Mouse (Mus musculus) liver, adult 2 months (tissue): Measurements from ENCODE around the gene Lrba. TPM values are rescaled to one million over a fixed set of nuclear protein-coding genes. Genes with fewer than 3 reads are reported as not detected.

Source experiments
- DNase-seq: peaks from one replicate; pipeline ENCODE4 v3.0.0-alpha.2; 2011; ENCODE audit warnings: low read depth, low spot score; ENCODE audit errors: extremely low read depth
- H3K27ac ChIP-seq: fragments of 200-500 bp; replicated peaks from 2 replicates; pipeline ENCODE4 v1.5.1; 2012; ENCODE audit warnings: low read depth, mild to moderate bottlenecking, control low read depth, inconsistent platforms, low read length; ENCODE audit not compliant: insufficient read depth
- H3K27me3 ChIP-seq: fragments of 200-500 bp; 2 replicates; pipeline ENCODE4 v1.6.1; 2012; ENCODE audit warnings: mild to moderate bottlenecking, moderate library complexity, low read length, inconsistent platforms; ENCODE audit not compliant: control insufficient read depth, insufficient read depth
- H3K36me3 ChIP-seq: fragments of 200-500 bp; 2 replicates; pipeline ENCODE4 v1.6.1; 2012; ENCODE audit warnings: low read length, inconsistent platforms; ENCODE audit not compliant: control insufficient read depth, insufficient read depth
- H3K4me1 ChIP-seq: fragments of 200-500 bp; 2 replicates; pipeline ENCODE4 v1.6.1; 2011; ENCODE audit warnings: low read length; ENCODE audit not compliant: control insufficient read depth, insufficient read depth
- H3K4me3 ChIP-seq: fragments of 200-500 bp; 2 replicates; pipeline ENCODE4 v1.5.1; 2011; ENCODE audit warnings: low read depth, mild to moderate bottlenecking, control low read depth, low read length, moderate library complexity; ENCODE audit not compliant: insufficient read depth
- H3K79me2 ChIP-seq: fragments of 200-500 bp; 2 replicates; pipeline ENCODE4 v1.6.1; 2012; ENCODE audit warnings: inconsistent platforms, mild to moderate bottlenecking, low read length, moderate library complexity; ENCODE audit not compliant: control insufficient read depth, insufficient read depth
- H3K9ac ChIP-seq: fragments of 200-500 bp; 2 replicates; pipeline ENCODE4 v1.6.1; 2012; ENCODE audit warnings: low read depth, mild to moderate bottlenecking, control low read depth, inconsistent platforms, low read length
- CTCF ChIP-seq: fragments of 200-500 bp; IDR thresholded peaks from 2 replicates; pipeline ENCODE4 v1.5.1; 2011; ENCODE audit warnings: low read depth, low read length, control low read depth
- POLR2A ChIP-seq: fragments of 200-500 bp; IDR thresholded peaks from 2 replicates; pipeline ENCODE4 v1.6.1; 2011; ENCODE audit warnings: low read length, control low read depth; ENCODE audit not compliant: insufficient read depth; ENCODE audit errors: extremely low read depth
- WGBS: fragments of 180-500 bp; shearing (Covaris S2); methylation state at CpG from one replicate; pipeline ENCODE4 v1.1.7; 2018; 5-methylcytosine and 5-hydroxymethylcytosine counted together
- polyA plus RNA-seq: library from polyadenylated mRNA; depleted of rRNA; stranded (reverse); fragments of >200 nt; gene quantifications from 2 replicates; pipeline ENCODE4 v1.2.3, GENCODE M21; 2012
- total RNA-seq: library from RNA; depleted of rRNA; stranded (reverse); fragments of >200 nt; gene quantifications from 2 replicates; pipeline ENCODE4 v1.2.3, GENCODE M21; 2014

Lrba gene
- total and polyA plus RNA-seq, 2 experiments: 8.4 to 26.1 TPM

GRCm38 (mm10) chr3:86210959-86211358 is 13.5 kb upstream of the Lrba start:
- WGBS: 87% methylated on average over 3 of the region's 3 CpGs

GRCm38 (mm10) chr3:86214248-86214647 is 10.2 kb upstream of the Lrba start:
- 89% methylated on average over 4 of the region's 4 CpGs for WGBS
- H3K4me3 ChIP-seq: no peak overlapping the region
- TF ChIP-seq POLR2A: no peak
- no peak for TF ChIP-seq CTCF
- no peaks in the 10 kb centered on the region for H3K36me3 ChIP-seq
- no peaks in the 10 kb centered on the region for H3K4me1 ChIP-seq
- no peaks in the 10 kb centered on the region for H3K79me2 ChIP-seq
- no peak overlapping the region for H3K9ac ChIP-seq
- H3K27me3 ChIP-seq: no peaks in the 10 kb centered on the region
- no peak overlapping the region for H3K27ac ChIP-seq
- DNase-seq: no peak

More at GRCm38 (mm10) chr3:86210959-86211358, 13.5 kb upstream of the Lrba start:
- H3K4me3 ChIP-seq: no peak overlapping the region
- H3K79me2 ChIP-seq: no peaks in the 10 kb centered on the region
- no peaks in the 10 kb centered on the region for H3K4me1 ChIP-seq
- no peaks in the 10 kb centered on the region for H3K27me3 ChIP-seq
- H3K27ac ChIP-seq: no peak overlapping the region
- H3K36me3 ChIP-seq: no peaks in the 10 kb centered on the region
- H3K9ac ChIP-seq: no peak overlapping the region
- no peak for DNase-seq
- no peak for TF ChIP-seq POLR2A
- TF ChIP-seq CTCF: no peak

GRCm38 (mm10) chr3:86223634-86224313 is 706 bp upstream of the Lrba start:
- H3K9ac ChIP-seq: peak overlapping the region; percentile 93
- H3K36me3 ChIP-seq: no peaks in the 10 kb centered on the region
- TF ChIP-seq CTCF: 0 out of 2 replicates have a peak, but pooled peaks have one; percentile 5
- no peak for TF ChIP-seq POLR2A
- H3K79me2 ChIP-seq: no peaks in the 10 kb centered on the region
- no peaks in the 10 kb centered on the region for H3K4me1 ChIP-seq
- no peaks in the 10 kb centered on the region for H3K27me3 ChIP-seq
- peak; percentile 68 for DNase-seq
- under 1% methylated on average over 79 of the region's 79 CpGs for WGBS
- peak overlapping the region; percentile 86 for H3K4me3 ChIP-seq
- peak overlapping the region; percentile 88 for H3K27ac ChIP-seq

DNA sequence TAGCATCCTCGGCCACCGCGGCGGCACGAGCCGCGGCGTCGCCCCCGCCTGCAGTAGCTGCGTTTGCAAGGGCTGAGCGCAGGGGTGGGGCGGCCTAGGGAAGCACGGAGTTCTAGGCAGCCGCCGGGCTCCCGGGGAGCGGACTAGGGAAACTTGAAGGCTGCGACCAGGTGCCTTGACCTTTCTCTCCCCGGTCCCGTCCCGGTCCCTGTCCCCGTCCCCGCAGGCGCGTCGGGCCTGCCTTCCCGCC is 241 bp upstream of the Lrba start:
- no peaks in the 10 kb centered on the region for H3K4me1 ChIP-seq
- TF ChIP-seq CTCF: no peak
- TF ChIP-seq POLR2A: no peak
- peak overlapping the region; percentile 88 for H3K27ac ChIP-seq
- H3K36me3 ChIP-seq: no peaks in the 10 kb centered on the region
- H3K27me3 ChIP-seq: no peaks in the 10 kb centered on the region
- DNase-seq: peak; percentile 67
- no peaks in the 10 kb centered on the region for H3K79me2 ChIP-seq
- peak overlapping the region; percentile 86 for H3K4me3 ChIP-seq
- H3K9ac ChIP-seq: peak overlapping the region; percentile 93
- WGBS: under 1% methylated on average over 27 of the region's 28 CpGs

DNA sequence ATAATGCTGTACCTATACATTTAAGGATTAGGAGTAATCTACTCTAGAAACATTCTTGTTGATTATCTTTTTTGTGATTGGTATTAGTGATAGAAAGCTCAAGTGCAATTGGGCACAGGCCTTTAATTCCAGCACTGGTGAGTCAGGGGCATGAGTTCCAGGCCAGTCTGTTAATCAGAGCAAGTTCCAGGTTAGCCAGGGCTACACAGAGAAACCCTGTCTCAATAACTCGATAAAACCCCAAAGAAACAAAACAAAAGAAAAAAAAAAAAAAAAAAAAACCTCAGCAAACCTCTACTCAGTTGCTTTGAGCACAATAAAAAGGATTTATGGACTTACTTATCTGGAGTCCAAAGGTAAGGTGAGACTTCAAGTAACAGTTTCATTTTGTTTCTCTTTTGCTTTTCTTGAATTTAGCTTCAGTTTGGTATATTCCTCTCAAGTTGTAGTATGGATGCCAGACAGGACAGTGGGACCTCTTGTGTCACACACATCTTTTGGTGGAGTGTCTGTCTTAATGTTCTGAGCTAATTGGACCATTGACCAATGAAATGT is 7.1 kb downstream of the Lrba start:
- H3K36me3 ChIP-seq: no peaks in the 10 kb centered on the region
- DNase-seq: no peak
- no peak overlapping the region for H3K27ac ChIP-seq
- TF ChIP-seq CTCF (no peak), POLR2A (no peak)
- no peak overlapping the region for H3K9ac ChIP-seq
- H3K4me3 ChIP-seq: no peak overlapping the region
- no peaks in the 10 kb centered on the region for H3K27me3 ChIP-seq
- H3K79me2 ChIP-seq: peaks cover 5% of the 10 kb centered on the region
- H3K4me1 ChIP-seq: no peaks in the 10 kb centered on the region
- 68% methylated on average over 1 of the region's 1 CpGs for WGBS

GRCm38 (mm10) chr3:86247193-86247592 is 22.7 kb downstream of the Lrba start:
- H3K79me2 ChIP-seq: peaks cover 8% of the 10 kb centered on the region; the same call in 1 of the 2 replicates
- H3K9ac ChIP-seq: no peak overlapping the region
- H3K4me3 ChIP-seq: no peak overlapping the region
- no peaks in the 10 kb centered on the region for H3K36me3 ChIP-seq
- H3K4me1 ChIP-seq: no peaks in the 10 kb centered on the region
- WGBS: 93% methylated on average over 8 of the region's 8 CpGs
- no peaks in the 10 kb centered on the region for H3K27me3 ChIP-seq
- no peak for DNase-seq
- H3K27ac ChIP-seq: no peak overlapping the region
- TF ChIP-seq POLR2A: no peak
- TF ChIP-seq CTCF: no peak
